Comparison of ENCODE assay signal across 8 mouse cellular contexts in genomic region chr11:120304886-120305534, GRCm38 (mm10). TPM values are rescaled to one million over a fixed set of nuclear protein-coding genes. Genes with fewer than 3 reads are reported as not detected.
DNase-seq lines count a peak whose midpoint lies in the region; ATAC-seq and TF ChIP-seq lines count a peak whose summit lies in the region.

No protein-coding gene starts in this region.

- H3K9me3 ChIP-seq in forebrain, embryonic 16.5 days (ENCODE audit: control insufficient read depth, low read length) = no peaks in the 10 kb centered on the region
- H3K9me3 ChIP-seq in lung, embryonic 15.5 days = no peaks in the 10 kb centered on the region

- peaks cover 44% of the 10 kb centered on the region for H3K4me1 ChIP-seq in forebrain, embryonic 16.5 days (replicated peaks; ENCODE audit: control insufficient read depth, insufficient read depth, low read length)
- H3K4me1 ChIP-seq in lung, embryonic 15.5 days = peaks cover 42% of the 10 kb centered on the region
- H3K4me1 ChIP-seq in olfactory bulb, adult 2 months (ENCODE audit: control insufficient read depth, insufficient read depth, low read length) = peaks cover 42% of the 10 kb centered on the region

- DNase-seq in MEL-GATA-1-ER (ENCODE audit: extremely low read depth, low read depth) = peak; percentile 89
- peak; percentile 90 to 91 for DNase-seq in cerebellum, adult 18-20 months
- peak; percentile 75 to 90 for DNase-seq in heart, postnatal 36 days
- peak; percentile 70 to 78 for DNase-seq in layer of hippocampus, adult 2 months (ENCODE audit: low spot score in 2 of 2)
- DNase-seq in thymus, adult 18-20 months = peak; percentile 78 to 89

- peak; percentile 95 for ATAC-seq in forebrain, embryonic 16.5 days
- ATAC-seq in lung, embryonic 15.5 days (ENCODE audit: borderline replicate concordance, extremely low read depth, low FRiP score, low TSS enrichment) = peak; percentile 94

- no peaks in the 10 kb centered on the region for H3K36me3 ChIP-seq in forebrain, embryonic 16.5 days (ENCODE audit: control insufficient read depth, insufficient read depth)
- no peaks in the 10 kb centered on the region for H3K36me3 ChIP-seq in lung, embryonic 15.5 days

- H3K4me3 ChIP-seq in forebrain, embryonic 16.5 days (replicated peaks; ENCODE audit: low read length) = peak overlapping the region; percentile 56
- H3K4me3 ChIP-seq in layer of hippocampus, adult 2 months = peak overlapping the region; percentile 73
- H3K4me3 ChIP-seq in lung, embryonic 15.5 days = peak overlapping the region; percentile 47
- H3K4me3 ChIP-seq in olfactory bulb, adult 2 months (ENCODE audit: insufficient read depth, low read depth, low read length) = peak overlapping the region; percentile 60

- TF ChIP-seq POLR2A in olfactory bulb, adult 2 months (IDR thresholded peaks at IDR 0.05; ENCODE audit: insufficient read depth, low read depth, low read length) = peak; percentile 73

- peak; percentile 46 for TF ChIP-seq CTCF in layer of hippocampus, adult 2 months (conservative IDR thresholded peaks at IDR 0.05)
- 0 out of 2 replicates have a peak, but pooled peaks have one; percentile 24 for TF ChIP-seq CTCF in olfactory bulb, adult 2 months (IDR thresholded peaks at IDR 0.05; ENCODE audit: insufficient read depth, low read depth, low read length)

- peak overlapping the region; percentile 91 for H3K4me2 ChIP-seq in forebrain, embryonic 16.5 days (ENCODE audit: low read length)
- H3K4me2 ChIP-seq in lung, embryonic 15.5 days = peak overlapping the region; percentile 86

- under 1% methylated on average over 51 of the region's 53 CpGs for WGBS in forebrain, embryonic 16.5 days
- WGBS in lung, embryonic 15.5 days = 1% methylated on average over 51 of the region's 53 CpGs
- WGBS in olfactory bulb, adult 2 months = under 1% methylated on average over 53 of the region's 53 CpGs

- H3K27ac ChIP-seq in forebrain, embryonic 16.5 days (ENCODE audit: low read length) = peak overlapping the region; percentile 93
- peak overlapping the region; percentile 92 for H3K27ac ChIP-seq in layer of hippocampus, adult 2 months
- H3K27ac ChIP-seq in lung, embryonic 15.5 days = peak overlapping the region; percentile 88
- peak overlapping the region; percentile 82 for H3K27ac ChIP-seq in olfactory bulb, adult 2 months (ENCODE audit: insufficient read depth, low read depth, low read length)

- no peaks in the 10 kb centered on the region for H3K27me3 ChIP-seq in forebrain, embryonic 16.5 days (replicated peaks; ENCODE audit: control insufficient read depth, insufficient read depth, low read length)
- H3K27me3 ChIP-seq in lung, embryonic 15.5 days = peaks cover 14% of the 10 kb centered on the region; the same call in 1 of the 2 replicates

- intact Hi-C loops in heart, postnatal 36 days (cut with DNase I) = loop anchor here (5.0 kb wide), 1 partner anchor 138 kb away; no protein-coding TSS in a partner anchor

- H3K9ac ChIP-seq in forebrain, embryonic 16.5 days (replicated peaks; ENCODE audit: low read depth, low read length) = peak overlapping the region; percentile 89
- peak overlapping the region; percentile 42 for H3K9ac ChIP-seq in lung, embryonic 15.5 days

RNA-seq across cellular contexts. Expression of gene Actg1, which starts 43.3 kb away (rescaled TPM):
- polyA plus RNA-seq in forebrain, embryonic 16.5 days (2015; fragmentation: Nextera tagmentation; extraction: Ambion mirVana) = 4,159 and 4,175 TPM in 2 replicates
- 100 to 1,000 TPM; 218 to 338 TPM for total RNA-seq in heart, postnatal 36 days (2021)
- total RNA-seq in layer of hippocampus, adult 2 months (2021) = 1,000 to 10,000 TPM; 1,285 to 1,295 TPM
- polyA plus RNA-seq in lung, embryonic 15.5 days (2015; fragmentation: Nextera tagmentation; extraction: Ambion mirVana) = 2,618 and 2,638 TPM in 2 replicates
- 702 and 785 TPM in 2 replicates for polyA plus RNA-seq in olfactory bulb, adult 2 months (2012; ENCODE audit: insufficient read depth, insufficient read length, low replicate concordance, missing spikeins)

RNA-seq across cellular contexts. Expression of gene Fscn2, which starts 56.3 kb away (rescaled TPM):
- polyA plus RNA-seq in forebrain, embryonic 16.5 days (2015; fragmentation: Nextera tagmentation; extraction: Ambion mirVana) = 1.3 and 1.5 TPM in 2 replicates
- not detected for total RNA-seq in heart, postnatal 36 days (2021)
- total RNA-seq in layer of hippocampus, adult 2 months (2021) = 1 to 10 TPM in 1 of 2 experiments, under 1 TPM in 1; 0.69 to 1.1 TPM
- polyA plus RNA-seq in lung, embryonic 15.5 days (2015; fragmentation: Nextera tagmentation; extraction: Ambion mirVana) = 0.38 and 0.56 TPM in 2 replicates
- polyA plus RNA-seq in olfactory bulb, adult 2 months (2012; ENCODE audit: insufficient read depth, insufficient read length, low replicate concordance, missing spikeins) = not detected in 2 replicates

Comparison
In these comparisons a context has a peak if more than half of its experiments do, and no peak if none do; other contexts are left out.
1. Peak in every context shown above with its lines: DNase-seq, ATAC-seq, H3K4me3 ChIP-seq and H3K27ac ChIP-seq.